Mouse (Mus musculus) left cerebral cortex, adult 2 months (tissue): Measurements from ENCODE around the gene Ppargc1a. TPM values are rescaled to one million over a fixed set of nuclear protein-coding genes. Genes with fewer than 3 reads are reported as not detected.

Experiments used
- DNase-seq, 2 experiments: peaks; one replicate each; pipeline ENCODE4 v3.0.0; 2021 to 2022; ENCODE audit warnings: low spot score in 2 of 2, mixed read lengths in 1 of 2; ENCODE audit errors: extremely low spot score in 1 of 2
- H3K27ac ChIP-seq: fragments of 200-600 bp; 2 replicates; pipeline ENCODE4 v1.8.1; 2022
- H3K4me3 ChIP-seq: fragments of 200-600 bp; 2 replicates; pipeline ENCODE4 v1.8.1; 2022
- CTCF ChIP-seq: fragments of 200-600 bp; IDR thresholded peaks from 2 replicates; pipeline ENCODE4 v1.8.1; 2022; ENCODE audit warnings: antibody characterized with exemption, mild to moderate bottlenecking, moderate library complexity
- intact Hi-C: fragments of 180-260 bp; cut with DNase I; formaldehyde crosslinking; loops from one replicate; pipeline ENCODE4 v1.15.1; 2025
- total RNA-seq, 2 experiments: library from RNA; stranded (reverse); gene quantifications; 2 replicates each; pipeline ENCODE4 v1.2.3; 2021

Ppargc1a gene
- total RNA-seq, 2 experiments from 2014 or later, result 48.8 to 57.4 TPM

DNA sequence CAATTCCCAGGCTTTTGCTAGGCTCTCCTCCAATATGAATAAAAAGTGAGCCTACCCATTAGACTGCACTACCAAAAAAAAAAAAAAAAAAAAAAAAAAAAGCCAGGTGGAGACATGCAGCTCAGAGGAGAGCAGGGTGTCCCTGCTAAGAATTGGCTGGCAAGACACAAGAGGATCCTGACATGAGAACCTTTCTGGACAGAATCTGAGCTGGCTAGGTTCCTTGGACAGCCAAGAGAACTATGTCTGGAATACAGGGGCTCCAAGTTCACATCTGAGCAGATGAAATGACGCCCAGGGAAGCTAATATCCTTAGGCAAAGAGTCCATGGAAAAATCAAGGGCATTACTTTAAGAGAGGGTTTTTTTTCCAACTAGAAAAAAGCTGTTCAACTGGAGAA is 33.1 kb downstream of the Ppargc1a start:
- intact Hi-C loops, result no loop called here
- no peak for TF ChIP-seq CTCF
- Histone ChIP-seq H3K27ac (no peak overlapping the region), H3K4me3 (no peak overlapping the region)
- no peak for DNase-seq

DNA sequence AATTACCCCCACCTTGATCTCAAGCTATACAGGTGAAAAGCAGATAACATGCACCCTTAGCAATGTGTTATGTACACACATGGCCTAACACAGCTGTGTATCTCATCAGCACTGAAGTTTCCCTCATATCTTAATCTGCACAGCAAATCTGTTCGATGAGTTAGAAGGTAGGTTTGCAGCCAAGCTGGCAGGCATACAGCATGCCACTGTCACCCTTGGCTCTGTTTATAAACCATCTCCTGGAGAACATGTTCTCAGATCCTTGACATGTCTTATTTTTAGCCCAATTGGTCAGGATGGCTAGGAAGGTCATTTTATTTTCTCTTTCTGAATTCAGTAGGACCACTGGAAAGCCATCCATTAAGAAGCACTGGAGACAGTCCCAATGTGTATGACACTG is 36.2 kb downstream of the Ppargc1a start:
- Histone ChIP-seq H3K4me3 (no peak overlapping the region), H3K27ac (no peak overlapping the region)
- no peak for TF ChIP-seq CTCF
- no peak for DNase-seq
- intact Hi-C loops, result no loop called here

DNA sequence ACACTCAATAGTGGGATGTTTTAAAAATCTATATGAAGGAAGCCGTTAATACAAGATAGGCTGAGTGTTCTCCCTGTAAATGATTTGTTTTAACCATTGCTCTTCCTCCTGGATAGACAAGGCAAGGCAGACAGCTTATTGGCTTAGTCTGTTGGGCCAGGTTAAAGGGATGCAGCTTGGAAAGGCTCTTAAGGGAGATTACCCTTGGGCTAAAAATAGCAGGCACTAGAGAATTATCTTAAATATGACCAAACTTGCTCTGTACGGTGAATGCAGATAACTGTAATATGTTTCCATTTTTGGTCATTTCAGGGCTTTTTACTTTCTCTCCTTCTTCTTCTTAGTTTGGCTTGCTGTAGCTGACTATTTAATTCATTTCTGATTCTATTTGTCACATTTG is 38.1 kb downstream of the Ppargc1a start:
- no peak for TF ChIP-seq CTCF
- Histone ChIP-seq H3K27ac (no peak overlapping the region), H3K4me3 (no peak overlapping the region)
- no peak for DNase-seq
- intact Hi-C loops, result no loop called here

DNA sequence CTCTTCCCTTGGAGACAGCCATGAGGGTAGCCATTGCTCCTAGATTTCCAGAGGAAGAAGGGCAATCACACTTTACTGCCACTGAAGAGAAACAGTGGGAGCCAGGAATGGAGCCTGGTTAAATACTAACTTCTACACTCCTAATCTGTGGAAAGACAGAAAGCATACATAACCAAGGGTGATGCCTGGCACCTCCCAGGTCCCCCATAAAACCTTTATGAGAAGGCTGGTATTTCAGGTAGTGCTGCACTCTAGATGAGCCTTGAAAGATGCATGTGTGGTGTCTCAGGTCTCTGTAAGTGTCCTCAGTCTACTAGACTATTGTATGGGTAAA is 39.4 kb downstream of the Ppargc1a start:
- intact Hi-C loops, result no loop called here
- H3K27ac ChIP-seq, result no peak overlapping the region
- no peak for TF ChIP-seq CTCF
- no peak overlapping the region for H3K4me3 ChIP-seq
- DNase-seq, result no peak

DNA sequence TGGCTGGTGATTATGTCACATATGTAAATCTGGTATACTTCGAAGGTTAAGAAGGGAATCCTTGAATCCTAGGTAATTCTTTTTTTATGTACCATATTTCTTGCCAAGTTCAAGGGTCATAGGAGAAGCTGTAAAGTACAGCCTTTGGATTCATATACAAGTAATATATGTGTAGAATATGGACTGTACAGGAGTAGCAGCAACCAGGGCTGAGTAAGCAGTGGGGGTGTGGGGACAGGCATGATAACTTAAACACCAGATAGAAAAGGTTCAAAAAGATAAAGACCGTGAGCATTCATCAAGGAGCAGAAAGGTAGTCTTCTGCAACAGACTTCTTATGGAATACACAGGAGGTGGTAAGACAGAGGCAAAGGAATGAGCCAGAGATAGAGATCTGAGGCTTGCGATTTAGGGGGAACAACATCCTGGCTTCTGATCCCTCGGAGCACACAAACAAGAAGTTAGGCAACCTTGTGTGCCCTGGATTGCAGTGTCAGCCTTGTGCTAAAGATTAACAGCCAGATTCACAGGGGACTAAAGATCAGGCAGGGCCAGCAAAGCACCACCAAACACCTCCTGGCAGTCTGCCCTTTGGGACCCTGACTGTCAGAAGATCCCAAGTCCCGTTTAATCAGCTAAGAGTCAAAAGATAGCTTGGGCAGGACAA is 39.9 kb downstream of the Ppargc1a start:
- Histone ChIP-seq H3K4me3 (no peak overlapping the region), H3K27ac (no peak overlapping the region)
- intact Hi-C loops, result no loop called here
- DNase-seq, result no peak
- TF ChIP-seq CTCF, result no peak

DNA sequence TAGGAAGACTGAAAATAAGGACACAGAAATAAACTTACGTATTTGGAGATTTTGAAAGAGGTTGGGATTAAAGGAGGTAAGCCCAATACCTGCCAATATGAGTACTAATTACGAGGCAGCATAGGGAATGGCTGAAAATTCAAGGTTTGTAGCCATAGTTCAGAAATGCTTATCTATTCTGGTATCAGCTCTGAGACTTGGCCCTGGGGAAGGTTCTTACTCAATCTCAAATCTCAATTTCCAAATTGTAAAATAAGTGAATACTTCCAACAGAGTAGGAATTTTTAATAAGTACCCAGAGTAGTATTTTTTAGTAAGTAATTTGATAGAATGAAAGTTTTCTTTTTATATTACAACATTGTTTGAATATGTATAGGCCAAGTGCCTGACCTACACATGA is 41.7 kb downstream of the Ppargc1a start:
- DNase-seq, result no peak
- intact Hi-C loops, result no loop called here
- TF ChIP-seq CTCF, result no peak
- H3K4me3 ChIP-seq, result no peak overlapping the region
- H3K27ac ChIP-seq, result no peak overlapping the region

DNA sequence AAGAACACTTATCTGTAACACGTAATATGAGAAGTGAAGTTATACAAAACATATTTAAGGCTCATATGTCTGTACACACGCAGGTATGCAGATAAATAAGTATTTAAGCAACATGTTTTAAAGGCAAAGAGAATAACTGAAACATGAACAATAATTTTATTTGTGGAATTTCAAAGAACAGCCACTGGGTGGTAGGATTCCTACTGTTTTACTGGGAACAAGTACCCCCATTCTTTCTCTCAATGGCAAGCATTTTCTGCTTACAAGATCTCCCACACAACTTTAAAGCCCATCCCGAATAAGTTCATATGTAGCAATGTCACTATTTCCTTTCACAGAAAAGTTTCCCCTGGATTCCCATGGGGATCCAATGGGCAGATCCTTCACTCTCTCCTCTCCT is 46.7 kb downstream of the Ppargc1a start:
- peak; percentile 41 for TF ChIP-seq CTCF
- intact Hi-C loops, result no loop called here
- no peak overlapping the region for H3K4me3 ChIP-seq
- DNase-seq, result no peak
- no peak overlapping the region for H3K27ac ChIP-seq

DNA sequence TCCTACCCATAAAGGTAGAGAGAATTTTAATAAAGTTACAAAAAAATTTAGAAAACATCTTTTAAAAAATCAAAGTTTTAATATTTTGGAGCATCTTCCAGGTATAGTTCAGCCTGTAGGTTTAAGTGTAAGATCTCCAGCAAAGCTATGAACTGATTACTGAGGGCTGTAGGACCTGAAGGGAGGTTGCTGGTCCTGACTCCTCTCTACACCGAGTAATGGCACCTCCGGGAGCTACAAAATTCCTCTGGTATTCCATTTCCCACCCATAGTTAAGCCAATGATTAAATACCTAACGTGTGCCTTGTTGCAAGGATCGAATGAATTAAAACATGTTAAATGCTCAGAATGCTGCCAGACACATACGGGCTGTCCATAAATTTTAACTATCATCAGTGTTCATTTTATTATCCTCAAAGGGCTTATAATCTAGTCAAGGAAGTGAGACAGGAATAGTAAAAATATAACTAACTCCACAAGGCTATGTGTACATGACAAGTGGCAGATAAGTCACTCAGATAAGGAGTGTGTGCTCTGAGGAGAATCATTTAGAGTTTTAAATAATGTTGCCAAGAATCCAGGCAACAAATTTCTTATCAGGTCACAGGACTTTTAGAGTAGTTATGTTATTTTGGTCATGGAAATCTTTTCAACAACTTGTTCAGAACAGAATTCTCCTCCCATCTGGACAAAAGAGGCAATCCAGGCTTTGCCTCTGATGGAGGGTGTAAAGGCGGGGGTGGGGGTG is 49.9 kb downstream of the Ppargc1a start:
- no peak for TF ChIP-seq CTCF
- no peak overlapping the region for H3K4me3 ChIP-seq
- H3K27ac ChIP-seq, result no peak overlapping the region
- DNase-seq, result no peak
- intact Hi-C loops, result no loop called here

DNA sequence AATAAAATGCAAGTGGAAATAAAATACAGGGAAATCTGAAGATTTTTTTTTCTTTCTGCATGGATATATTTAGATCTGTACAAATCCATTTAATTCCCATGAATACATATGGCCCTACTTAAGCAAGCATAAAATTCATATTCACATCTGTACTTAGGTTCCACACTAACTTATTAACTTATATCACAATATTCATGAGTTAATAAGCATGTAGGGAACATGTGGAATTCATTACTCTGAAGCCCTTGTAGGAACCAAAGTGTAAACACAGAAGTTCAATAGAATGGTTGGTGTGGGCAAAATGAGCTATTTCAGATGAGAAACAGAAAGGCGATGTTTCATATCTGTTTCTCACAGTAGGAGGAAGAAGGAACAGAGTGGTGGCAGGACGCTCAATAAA is 62.9 kb downstream of the Ppargc1a start:
- no peak for TF ChIP-seq CTCF
- Histone ChIP-seq H3K4me3 (no peak overlapping the region), H3K27ac (no peak overlapping the region)
- intact Hi-C loops, result no loop called here
- DNase-seq, result no peak

DNA sequence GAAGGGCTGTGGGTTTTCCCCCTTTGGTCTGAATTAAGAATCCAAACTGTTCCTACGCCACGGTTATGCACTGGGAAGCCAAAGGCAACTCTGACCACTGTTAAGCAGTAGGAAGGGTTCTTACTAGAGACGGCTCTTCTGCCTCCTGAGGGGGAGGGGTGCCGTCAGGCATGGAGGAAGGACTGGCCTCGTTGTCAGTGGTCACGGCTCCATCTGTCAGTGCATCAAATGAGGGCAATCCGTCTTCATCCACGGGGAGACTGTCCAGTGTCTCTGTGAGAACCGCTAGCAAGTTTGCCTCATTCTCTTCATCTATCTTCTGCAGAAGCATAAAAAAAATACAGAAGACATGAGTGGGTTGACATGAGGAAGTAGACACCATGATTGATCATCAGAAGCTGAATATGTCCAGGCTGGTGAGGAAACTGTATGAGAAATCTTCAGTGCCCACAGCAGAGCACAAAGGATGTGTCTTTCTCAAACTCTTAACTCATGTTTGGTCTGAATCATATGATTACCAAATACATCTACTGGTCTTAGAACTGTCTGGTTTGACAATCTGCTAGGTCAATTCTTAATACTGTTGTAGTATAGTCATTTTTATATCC is 69.5 kb downstream of the Ppargc1a start:
- no peak for DNase-seq
- intact Hi-C loops, result no loop called here
- Histone ChIP-seq H3K27ac (no peak overlapping the region), H3K4me3 (no peak overlapping the region)
- no peak for TF ChIP-seq CTCF

DNA sequence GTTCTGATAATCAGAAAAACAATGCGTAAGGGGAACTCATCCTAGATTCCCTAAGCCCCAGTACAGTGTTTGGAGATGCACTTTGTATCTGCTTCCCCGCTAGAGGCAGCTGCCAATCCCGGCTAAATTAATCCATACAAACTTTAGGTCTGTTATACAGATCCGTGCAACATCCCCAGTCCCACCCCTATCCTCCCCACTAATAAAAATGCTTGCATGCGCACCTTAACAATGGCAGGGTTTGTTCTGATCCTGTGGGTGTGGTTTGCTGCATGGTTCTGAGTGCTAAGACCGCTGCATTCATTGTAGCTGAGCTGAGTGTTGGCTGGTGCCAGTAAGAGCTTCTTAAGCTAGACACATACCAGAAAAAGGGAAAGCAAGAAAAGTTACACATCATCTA is 72.1 kb downstream of the Ppargc1a start:
- intact Hi-C loops, result no loop called here
- no peak overlapping the region for H3K27ac ChIP-seq
- DNase-seq, result no peak
- TF ChIP-seq CTCF, result no peak
- peak overlapping the region; percentile 2 for H3K4me3 ChIP-seq

DNA sequence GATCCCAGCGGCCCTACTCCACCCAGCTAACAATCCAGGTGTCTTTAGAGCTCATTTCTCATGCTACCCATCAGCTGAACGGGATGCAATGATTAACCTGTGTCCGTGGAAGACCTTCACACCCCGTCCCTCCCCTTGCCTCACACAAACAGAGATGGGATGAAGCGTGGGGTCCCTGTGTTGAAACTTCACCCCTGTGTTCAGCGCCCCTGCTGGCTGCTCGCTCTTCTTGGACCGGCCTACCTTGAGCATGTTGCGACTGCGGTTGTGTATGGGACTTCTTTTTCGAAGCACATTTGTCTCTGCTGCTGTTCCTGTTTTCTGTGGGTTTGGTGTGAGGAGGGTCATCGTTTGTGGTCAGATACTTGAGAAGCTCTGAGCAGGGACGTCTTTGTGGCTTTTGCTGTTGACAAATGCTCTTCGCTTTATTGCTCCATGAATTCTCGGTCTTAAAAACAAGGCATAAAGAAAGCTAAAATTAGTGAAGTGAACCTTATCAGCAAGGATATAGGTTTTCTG is 73.1 kb downstream of the Ppargc1a start:
- intact Hi-C loops, result no loop called here
- Histone ChIP-seq H3K27ac (no peak overlapping the region), H3K4me3 (no peak overlapping the region)
- DNase-seq, result no peak
- no peak for TF ChIP-seq CTCF
